Mouse (Mus musculus) CH12.LX (cell line): ENCODE measurements around the gene Mfap3. TPM values are rescaled to one million over a fixed set of nuclear protein-coding genes. Genes with fewer than 3 reads are reported as not detected.

ENCODE experiments used
- DNase-seq: peaks from one replicate; pipeline ENCODE4 v3.0.0-alpha.2; 2013; ENCODE audit errors: extremely low read depth
- H3K27ac ChIP-seq: 2 replicates; pipeline ENCODE4 v1.5.1; 2012; ENCODE audit warnings: low read depth, mild to moderate bottlenecking, control low read depth, moderate library complexity; ENCODE audit not compliant: insufficient read depth
- H3K27me3 ChIP-seq: replicated peaks from 2 replicates; pipeline ENCODE3; 2012; ENCODE audit warnings: inconsistent platforms
- H3K36me3 ChIP-seq, 2 experiments: replicated peaks in 1 of 2; 2 replicates each; pipeline versions ENCODE3 to v1.6.1; 2012; ENCODE audit warnings: inconsistent platforms in 1 of 2, low read length in 1 of 2, mild to moderate bottlenecking in 1 of 2, mixed read lengths in 1 of 2, moderate library complexity in 1 of 2; ENCODE audit not compliant: control insufficient read depth in 1 of 2, insufficient read depth in 1 of 2
- H3K4me1 ChIP-seq, 2 experiments: 2 replicates each; pipeline ENCODE4 v1.6.1; 2012; ENCODE audit warnings: inconsistent platforms in 1 of 2, moderate library complexity in 1 of 2; ENCODE audit not compliant: insufficient read depth in 2 of 2, control insufficient read depth in 1 of 2
- H3K4me2 ChIP-seq: 2 replicates; pipeline ENCODE4 v1.6.1; 2012; ENCODE audit warnings: low read depth, mild to moderate bottlenecking, control low read depth; ENCODE audit not compliant: poor library complexity, insufficient read depth, severe bottlenecking
- H3K4me3 ChIP-seq, 3 experiments: fragments of 150-350 bp in 1 of 3; sonication (generic) in 1 of 3; replicated peaks in 1 of 3; 2 replicates each; pipeline versions ENCODE3 to v1.5.1; 2011 to 2012; ENCODE audit warnings: low read depth in 2 of 3, low read length in 2 of 3, mild to moderate bottlenecking in 2 of 3, moderate library complexity in 2 of 3, control low read depth in 1 of 3, improper control_type of control experiment in 1 of 3, inconsistent platforms in 1 of 3, mixed read lengths in 1 of 3; ENCODE audit not compliant: poor library complexity in 1 of 3
- H3K79me2 ChIP-seq: replicated peaks from 2 replicates; pipeline ENCODE4 v1.6.1; 2012; ENCODE audit warnings: mild to moderate bottlenecking, moderate library complexity; ENCODE audit not compliant: control insufficient read depth, poor library complexity, insufficient read depth, severe bottlenecking; ENCODE audit errors: extremely low read depth
- H3K9ac ChIP-seq: 2 replicates; pipeline ENCODE4 v1.6.1; 2012; ENCODE audit warnings: low read depth, mild to moderate bottlenecking, control low read depth, moderate library complexity; ENCODE audit not compliant: insufficient read depth
- H3K9me3 ChIP-seq: replicated peaks from 2 replicates; pipeline ENCODE3; 2012; ENCODE audit warnings: low read length, inconsistent platforms, mixed read lengths
- BHLHE40 ChIP-seq: IDR thresholded peaks from 2 replicates; pipeline ENCODE4 v1.6.1; 2011; ENCODE audit warnings: mild to moderate bottlenecking, low read depth, low read length, improper control_type of control experiment
- E2F4 ChIP-seq: IDR thresholded peaks from 2 replicates; pipeline ENCODE4 v1.6.1; 2011; ENCODE audit warnings: low read depth, low read length, improper control_type of control experiment; ENCODE audit not compliant: insufficient replicate concordance
- ELF1 ChIP-seq: IDR thresholded peaks from 2 replicates; pipeline ENCODE4 v1.6.1; 2014; ENCODE audit warnings: low read depth, mild to moderate bottlenecking, inconsistent platforms, low read length, improper control_type of control experiment
- EP300 ChIP-seq: IDR thresholded peaks from 2 replicates; pipeline ENCODE4 v1.6.1; 2011; ENCODE audit warnings: low read length, improper control_type of control experiment
- GABPA ChIP-seq: IDR thresholded peaks from 2 replicates; pipeline ENCODE4 v1.6.1; 2012; ENCODE audit warnings: low read depth, low read length, improper control_type of control experiment, inconsistent platforms; ENCODE audit not compliant: insufficient replicate concordance
- HCFC1 ChIP-seq: IDR thresholded peaks from 2 replicates; pipeline ENCODE4 v1.6.1; 2012; ENCODE audit warnings: low read depth, mild to moderate bottlenecking, inconsistent platforms, low read length, improper control_type of control experiment
- IRF4 ChIP-seq: IDR thresholded peaks from 2 replicates; pipeline ENCODE4 v1.6.1; 2014; ENCODE audit warnings: low read depth, mild to moderate bottlenecking, inconsistent platforms, low read length, improper control_type of control experiment
- KAT2A ChIP-seq: IDR thresholded peaks from 2 replicates; pipeline ENCODE4 v1.6.1; 2012; ENCODE audit warnings: low read length, improper control_type of control experiment, inconsistent platforms; ENCODE audit not compliant: insufficient replicate concordance
- NELFE ChIP-seq: IDR thresholded peaks from 2 replicates; pipeline ENCODE4 v1.6.1; 2011; ENCODE audit warnings: low read depth, low read length, improper control_type of control experiment
- POLR2A ChIP-seq: IDR thresholded peaks from 2 replicates; pipeline ENCODE4 v1.6.1; 2011; ENCODE audit warnings: low read depth, mild to moderate bottlenecking, improper control_type of control experiment, low read length
- USF1 ChIP-seq: IDR thresholded peaks from 2 replicates; pipeline ENCODE4 v1.6.1; 2014; ENCODE audit warnings: low read depth, mild to moderate bottlenecking, inconsistent platforms, low read length, improper control_type of control experiment
- ZMIZ1 ChIP-seq: IDR thresholded peaks from 2 replicates; pipeline ENCODE4 v1.6.1; 2012; ENCODE audit warnings: low read depth, mild to moderate bottlenecking, inconsistent platforms, low read length, improper control_type of control experiment
- ZNF384 ChIP-seq: IDR thresholded peaks from 2 replicates; pipeline ENCODE4 v1.6.1; 2012; ENCODE audit warnings: low read depth, low read length, improper control_type of control experiment, inconsistent platforms
- dilution Hi-C: fragments of 300-500 bp; cut with MboI; formaldehyde crosslinking; loops from 2 replicates; pipeline ENCODE4 v1.14.3; 2020; ENCODE audit warnings: low sequenced_read_pairs; ENCODE audit not compliant: extremely low pct_unique_long_range_greater_than_20kb, extremely low pct_ligation_motif_present
- in situ Hi-C: fragments of 300-500 bp; cut with MboI; formaldehyde crosslinking; loops from 3 replicates; pipeline ENCODE4 v1.14.3; 2019; ENCODE audit warnings: low sequenced_read_pairs, low pct_ligation_motif_present, low pct_unique_long_range_greater_than_20kb, mixed read lengths
- polyA plus RNA-seq: library from polyadenylated mRNA; unstranded; fragments of >175 nt; gene quantifications from 2 replicates; pipeline ENCODE4 v1.2.1, GENCODE M21; 2012; ENCODE audit warnings: low read depth; ENCODE audit not compliant: insufficient read length
- total RNA-seq, 2 experiments: library from RNA; depleted of rRNA; stranded (reverse); fragments of 300-350 nt in 1 of 2; fragments of >200 nt in 1 of 2; gene quantifications; 2 replicates each; pipeline ENCODE4 v1.2.3; 2012 to 2014

Mfap3 gene
- total and polyA plus RNA-seq, 3 experiments = 22.6 to 32.2 (median 27.0) TPM

DNA sequence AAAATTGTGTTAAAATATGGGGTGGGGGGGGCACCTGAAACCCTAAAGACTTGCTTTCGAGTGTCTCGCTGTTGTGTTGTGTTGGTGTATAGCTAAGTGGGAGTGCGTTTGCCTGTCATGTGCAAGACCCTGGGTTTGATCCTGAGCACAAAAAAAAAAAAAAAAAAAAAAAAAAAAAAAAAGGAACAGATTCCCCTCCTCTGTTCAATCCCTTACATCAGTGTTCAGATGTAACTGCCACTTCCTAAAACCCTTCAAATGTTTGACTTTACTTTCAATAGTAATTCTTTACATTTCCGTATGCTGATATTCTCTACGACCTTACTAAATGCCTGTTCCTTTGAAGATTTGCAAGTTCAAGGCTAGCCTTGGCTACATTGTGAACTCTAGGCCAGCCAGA, 840 bp downstream of the Mfap3 start:
- dilution Hi-C loops = no loop called here
- Histone ChIP-seq H3K4me1 (peaks cover 21 to 78% of the 10 kb centered on the region in 2 experiments), H3K4me3 (peak overlapping the region; percentile 89 to 92 (median 91)), H3K9me3 (no peaks in the 10 kb centered on the region), H3K4me2 (peak overlapping the region; percentile 98), H3K9ac (peak overlapping the region; percentile 82), H3K79me2 (peaks cover 57% of the 10 kb centered on the region), H3K36me3 (peaks cover 16 to 45% of the 10 kb centered on the region in 2 experiments), H3K27ac (no peak overlapping the region), H3K27me3 (no peaks in the 10 kb centered on the region)
- in situ Hi-C loops = loop anchor here (25.0 kb wide), 1 partner anchor 818 kb away; the partner anchor contains the start of genes Sh3bp5l and Zfp672
- no peak for DNase-seq
- TF ChIP-seq HCFC1 = no peak
- peak; percentile 91 for TF ChIP-seq ZNF384
- TF ChIP-seq, all 38 proteins: peak for 1

DNA sequence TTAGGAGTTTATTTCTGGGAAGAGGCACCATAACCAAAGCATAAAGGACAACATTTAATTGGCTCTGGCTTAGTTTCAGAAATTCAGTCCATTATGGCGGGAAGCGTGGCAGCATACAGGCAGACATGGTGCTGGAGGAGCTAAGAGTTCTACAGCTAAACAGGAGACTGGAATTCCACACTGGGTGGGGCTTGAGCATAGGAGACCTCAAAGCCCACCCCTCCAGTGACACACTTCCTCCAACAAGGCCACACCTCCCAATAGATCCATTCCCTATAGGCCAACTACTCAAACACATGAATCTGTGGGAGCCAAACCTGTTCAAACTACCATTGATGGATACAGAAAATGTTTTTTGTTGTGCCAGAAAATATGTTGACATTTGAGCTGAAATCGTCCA, 2.7 kb downstream of the Mfap3 start:
- H3K4me1 ChIP-seq = peaks cover 11 to 69% of the 10 kb centered on the region in 2 experiments; a peak in 3 of 4 replicates
- DNase-seq = no peak
- no peak overlapping the region for H3K27ac ChIP-seq
- H3K79me2 ChIP-seq = peaks cover 64% of the 10 kb centered on the region
- H3K4me3 ChIP-seq = no peak overlapping the region
- no peak overlapping the region for H3K4me2 ChIP-seq
- no peaks in the 10 kb centered on the region for H3K9me3 ChIP-seq
- in situ Hi-C loops = loop anchor here (25.0 kb wide), 1 partner anchor 816 kb away; the partner anchor contains the start of genes Sh3bp5l and Zfp672
- no peaks in the 10 kb centered on the region for H3K27me3 ChIP-seq
- TF ChIP-seq NELFE (no peak), USF1 (no peak), ELF1 (no peak)
- TF ChIP-seq, all 38 proteins: peak for 0
- dilution Hi-C loops = no loop called here
- Histone ChIP-seq H3K36me3 (peaks cover 16 to 58% of the 10 kb centered on the region in 2 experiments), H3K9ac (no peak overlapping the region)

DNA sequence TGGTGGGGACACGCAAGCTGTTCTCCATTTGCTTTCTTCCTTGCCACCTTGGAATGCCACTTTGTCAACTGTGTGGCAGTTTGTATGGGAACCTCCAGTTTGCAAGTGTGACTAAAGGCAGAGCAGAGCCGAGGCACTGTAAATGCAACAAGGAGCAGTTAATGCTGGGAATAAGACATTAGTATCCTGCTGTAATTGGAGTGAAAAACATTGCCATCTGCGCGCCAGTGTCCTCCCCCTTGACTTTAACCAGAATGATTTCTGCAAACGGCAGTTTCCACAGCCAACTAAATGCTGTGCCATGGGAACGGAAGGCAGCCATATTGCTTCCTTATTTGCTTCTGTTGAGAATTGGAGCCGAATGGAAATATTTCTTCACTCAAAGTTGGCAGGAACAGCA, 3.6 kb downstream of the Mfap3 start:
- Histone ChIP-seq H3K4me1 (peaks cover 7 to 60% of the 10 kb centered on the region in 2 experiments; a peak in 3 of 4 replicates), H3K79me2 (peaks cover 63% of the 10 kb centered on the region), H3K4me3 (no peak overlapping the region), H3K4me2 (no peak overlapping the region), H3K9ac (no peak overlapping the region), H3K9me3 (no peaks in the 10 kb centered on the region), H3K27ac (no peak overlapping the region), H3K36me3 (peaks cover 16 to 59% of the 10 kb centered on the region in 2 experiments), H3K27me3 (no peaks in the 10 kb centered on the region)
- dilution Hi-C loops = no loop called here
- in situ Hi-C loops = loop anchor here (25.0 kb wide), 1 partner anchor 815 kb away; the partner anchor contains the start of genes Sh3bp5l and Zfp672
- DNase-seq = no peak
- TF ChIP-seq USF1 (no peak), ELF1 (no peak), E2F4 (no peak), IRF4 (no peak), EP300 (no peak), ZMIZ1 (no peak), GABPA (no peak), KAT2A (no peak), POLR2A (no peak), BHLHE40 (no peak)
